Mouse (Mus musculus) small intestine, adult 2 months (tissue): ENCODE results near the gene Ppp1r3e. TPM values are rescaled to one million over a fixed set of nuclear protein-coding genes. Genes with fewer than 3 reads are reported as not detected.

Source experiments
- H3K27ac ChIP-seq: fragments of 200-500 bp; 2 replicates; pipeline ENCODE4 v1.5.1; 2012; ENCODE audit warnings: low read depth, low read length, control low read depth, inconsistent platforms; ENCODE audit not compliant: insufficient read depth
- H3K27me3 ChIP-seq: fragments of 200-500 bp; 2 replicates; pipeline ENCODE4 v1.6.1; 2012; ENCODE audit warnings: mild to moderate bottlenecking, moderate library complexity, low read length, inconsistent platforms; ENCODE audit not compliant: control insufficient read depth, insufficient read depth
- H3K36me3 ChIP-seq: fragments of 200-500 bp; 2 replicates; pipeline ENCODE4 v1.6.1; 2012; ENCODE audit warnings: mild to moderate bottlenecking, low read length, control low read depth, inconsistent platforms; ENCODE audit not compliant: control insufficient read depth, insufficient read depth
- H3K4me1 ChIP-seq: fragments of 200-500 bp; 2 replicates; pipeline ENCODE4 v1.6.1; 2012; ENCODE audit warnings: low read length, inconsistent platforms, mixed read lengths; ENCODE audit not compliant: control insufficient read depth, insufficient read depth, insufficient read length
- H3K4me3 ChIP-seq: fragments of 200-500 bp; 2 replicates; pipeline ENCODE4 v1.5.1; 2012; ENCODE audit warnings: low read depth, mild to moderate bottlenecking, control low read depth, inconsistent platforms, low read length, moderate library complexity
- CTCF ChIP-seq: fragments of 200-500 bp; IDR thresholded peaks from 2 replicates; pipeline ENCODE4 v1.5.1; 2012; ENCODE audit warnings: low read depth, mild to moderate bottlenecking, control low read depth, inconsistent platforms, low read length, moderate library complexity, mixed read lengths; ENCODE audit not compliant: insufficient replicate concordance, insufficient read length; ENCODE audit errors: extremely low read depth
- POLR2A ChIP-seq: fragments of 200-500 bp; IDR thresholded peaks from 2 replicates; pipeline ENCODE4 v1.6.1; 2012; ENCODE audit warnings: low read depth, mild to moderate bottlenecking, control low read depth, inconsistent platforms, low read length, moderate library complexity
- WGBS: fragments of 180-500 bp; shearing (Covaris S2); methylation state at CpG from one replicate; pipeline ENCODE4 v1.1.7; 2018; 5-methylcytosine and 5-hydroxymethylcytosine counted together
- polyA plus RNA-seq: library from polyadenylated mRNA; depleted of rRNA; stranded (reverse); fragments of >200 nt; gene quantifications from 2 replicates; pipeline ENCODE4 v1.2.3, GENCODE M21; 2012; rRNA removed

The Ppp1r3e gene
- polyA plus RNA-seq: 8.9 and 17.4 TPM in 2 replicates

GRCm38 (mm10) chr14:54877048-54877715 is at the start of gene Ppp1r3e:
TSS of gene Ppp1r3e (minus strand) at chr14:54877550.
- Histone ChIP-seq H3K4me3 (peak within 1 kb of the TSS; percentile 78), H3K36me3 (no peaks in the 10 kb centered on the region), H3K27me3 (no peaks in the 10 kb centered on the region), H3K4me1 (peaks cover 10% of the 10 kb centered on the region; the same call in 1 of the 2 replicates), H3K27ac (peak within 1 kb of the TSS; percentile 60)
- TF ChIP-seq POLR2A: no peak
- TF ChIP-seq CTCF: no peak
- WGBS: under 1% methylated on average over 61 of the region's 61 CpGs

- 3% methylated on average over 57 of the region's 58 CpGs for WGBS
- Histone ChIP-seq H3K27ac (peak overlapping the region; percentile 49; the same call in 1 of the 2 replicates), H3K4me3 (peak overlapping the region; percentile 57), H3K4me1 (peaks cover 8% of the 10 kb centered on the region; the same call in 1 of the 2 replicates), H3K27me3 (peaks cover 26% of the 10 kb centered on the region), H3K36me3 (no peaks in the 10 kb centered on the region)
- no peak for TF ChIP-seq POLR2A
- no peak for TF ChIP-seq CTCF
Measured at GRCm38 (mm10) chr14:54926401-54927158, 49.2 kb upstream of the Ppp1r3e start.

- WGBS: 14% methylated on average over 57 of the region's 57 CpGs
- H3K27ac ChIP-seq: peak within 1 kb of the TSS; percentile 49
- H3K27me3 ChIP-seq: peaks cover 26% of the 10 kb centered on the region
- H3K4me1 ChIP-seq: peaks cover 8% of the 10 kb centered on the region; the same call in 1 of the 2 replicates
- H3K4me3 ChIP-seq: peak within 1 kb of the TSS; percentile 57
- H3K36me3 ChIP-seq: no peaks in the 10 kb centered on the region
- TF ChIP-seq POLR2A: no peak
- TF ChIP-seq CTCF: no peak
Measured at GRCm38 (mm10) chr14:54925349-54926342, 48.3 kb upstream of the Ppp1r3e start, which contains the start of gene Efs. TSS of gene Efs (minus strand) at chr14:54926126.

- WGBS: 26% methylated on average over 7 of the region's 7 CpGs
- H3K4me3 ChIP-seq: peak overlapping the region; percentile 57
- H3K36me3 ChIP-seq: no peaks in the 10 kb centered on the region
- H3K4me1 ChIP-seq: peaks cover 8% of the 10 kb centered on the region; the same call in 1 of the 2 replicates
- peak overlapping the region; percentile 49; the same call in 1 of the 2 replicates for H3K27ac ChIP-seq
- peaks cover 25% of the 10 kb centered on the region for H3K27me3 ChIP-seq
- TF ChIP-seq POLR2A: no peak
Measured at GRCm38 (mm10) chr14:54924641-54925348, 47.4 kb upstream of the Ppp1r3e start.

GRCm38 (mm10) chr14:54920076-54920685 is 42.8 kb upstream of the Ppp1r3e start:
- TF ChIP-seq CTCF (no peak), POLR2A (no peak)
- Histone ChIP-seq H3K27me3 (no peaks in the 10 kb centered on the region), H3K4me3 (no peak overlapping the region), H3K4me1 (no peaks in the 10 kb centered on the region), H3K36me3 (no peaks in the 10 kb centered on the region), H3K27ac (no peak overlapping the region)
- WGBS: 76% methylated on average over 16 of the region's 16 CpGs

GRCm38 (mm10) chr14:54913343-54913742 is 36.0 kb upstream of the Ppp1r3e start:
- WGBS: 23% methylated on average over 10 of the region's 10 CpGs
- H3K4me1 ChIP-seq: peaks cover 6% of the 10 kb centered on the region
- peaks cover 15% of the 10 kb centered on the region for H3K27me3 ChIP-seq
- TF ChIP-seq POLR2A (no peak), CTCF (no peak)
- no peaks in the 10 kb centered on the region for H3K36me3 ChIP-seq
- H3K4me3 ChIP-seq: peak overlapping the region; percentile 72
- no peak overlapping the region for H3K27ac ChIP-seq
